Mouse (Mus musculus): ENCODE results near the gene Gm11639.

Gene Gm11639

DNA sequence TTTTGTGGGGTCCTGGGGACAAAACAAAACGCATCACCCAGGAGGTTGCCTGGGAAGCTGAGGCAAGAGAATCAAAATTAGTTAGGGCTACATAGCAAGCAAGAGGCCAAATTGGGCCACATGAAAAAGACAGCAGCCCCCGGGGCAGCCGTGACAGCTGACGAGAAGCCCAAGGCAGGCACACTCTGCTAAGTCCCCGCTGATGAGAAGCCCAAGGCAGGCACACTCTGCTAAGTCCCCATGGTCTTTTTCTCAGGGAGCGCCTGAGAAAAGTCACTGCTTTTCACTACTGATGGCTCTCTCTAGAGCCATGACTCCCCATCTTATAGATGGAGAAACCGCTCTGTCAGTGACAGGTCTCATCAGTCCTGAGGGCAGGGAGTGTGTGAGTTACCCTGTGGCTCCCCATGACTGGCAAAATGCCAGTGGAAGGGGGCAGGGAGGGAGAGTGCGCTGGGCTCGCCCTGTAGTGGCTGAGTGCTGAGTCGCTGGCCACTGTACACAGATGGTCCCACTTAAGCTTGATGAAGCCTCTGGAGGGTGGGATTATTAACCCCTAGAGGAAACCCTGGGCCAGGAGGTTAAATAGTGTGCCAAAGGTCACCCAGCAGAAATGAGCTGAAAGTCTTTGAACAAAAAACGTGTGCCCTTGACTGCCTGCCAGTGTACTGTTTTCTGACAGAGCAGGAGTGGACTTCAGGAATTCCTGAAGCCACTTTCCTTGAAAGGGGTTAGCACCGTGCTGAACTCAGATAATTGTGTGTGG, 467.7 kb downstream of the Gm11639 start:
- no peak for DNase-seq (ENCODE audit: low spot score in 2 of 2)

DNA sequence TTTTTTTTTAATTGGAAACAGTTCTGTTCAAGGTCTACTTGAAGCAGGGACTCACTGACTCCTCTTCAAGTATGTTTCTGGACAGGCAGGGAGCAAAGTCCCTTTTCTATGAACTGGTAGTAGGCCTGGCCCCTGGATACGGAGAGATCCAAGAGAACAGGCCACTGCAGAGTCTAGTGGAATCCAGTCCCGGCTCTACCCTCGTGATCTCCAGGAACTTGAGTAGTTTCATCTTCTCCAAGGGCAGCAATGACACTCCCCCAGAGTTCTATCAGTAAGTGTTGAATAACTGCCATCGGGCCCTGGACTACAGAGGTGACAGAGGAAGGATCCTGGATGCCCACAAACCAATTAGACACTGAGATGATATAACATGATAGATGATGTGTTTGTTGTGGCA, 470.4 kb downstream of the Gm11639 start:
- DNase-seq (ENCODE audit: low spot score in 2 of 2) = no peak

DNA sequence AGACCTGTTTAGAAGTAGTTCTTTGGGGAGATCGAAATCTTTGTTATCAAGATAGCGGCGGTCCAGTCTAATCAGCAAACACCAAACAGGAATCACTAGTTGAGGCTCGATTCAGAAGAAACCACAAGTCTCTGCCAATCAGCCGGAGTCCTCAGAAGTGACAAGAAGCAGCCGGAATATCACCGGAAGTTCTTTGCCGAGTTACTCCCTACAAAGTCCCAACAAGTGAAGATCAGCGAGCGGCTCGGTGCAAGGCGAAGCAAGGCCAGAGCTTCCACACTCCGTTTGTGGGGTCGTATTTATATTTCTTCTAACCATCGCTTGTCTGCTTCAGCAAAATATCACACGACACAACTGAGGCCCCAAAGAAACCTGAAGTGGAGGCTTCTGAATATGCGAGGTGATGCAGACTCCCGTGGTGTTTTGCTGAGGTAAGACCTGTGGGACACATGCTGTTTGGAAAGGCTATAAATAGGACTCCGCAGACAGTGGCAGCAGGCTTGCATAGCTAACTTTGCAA, 471.3 kb downstream of the Gm11639 start:
- no peak for DNase-seq (ENCODE audit: low spot score in 2 of 2)

DNA sequence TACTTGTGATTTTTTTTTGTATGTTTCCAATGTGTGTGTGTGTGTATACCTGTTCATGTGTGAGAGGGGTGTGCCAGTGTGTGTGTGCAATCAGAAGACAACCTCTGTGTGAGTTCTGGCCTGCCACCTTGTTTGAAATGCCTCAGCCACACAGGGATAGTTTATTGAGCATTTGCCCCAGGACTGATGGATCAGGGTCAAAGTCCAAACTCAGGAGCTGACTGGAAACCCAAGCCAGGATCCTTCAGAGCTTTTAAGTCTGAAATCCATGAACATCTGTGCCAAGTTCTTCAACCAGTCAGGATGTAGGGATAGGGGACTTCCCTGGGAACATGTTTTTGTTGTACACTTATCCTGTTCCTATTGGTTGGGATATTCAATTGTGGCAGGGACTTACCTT, 472.5 kb downstream of the Gm11639 start:
- DNase-seq (ENCODE audit: low spot score in 2 of 2) = no peak

DNA sequence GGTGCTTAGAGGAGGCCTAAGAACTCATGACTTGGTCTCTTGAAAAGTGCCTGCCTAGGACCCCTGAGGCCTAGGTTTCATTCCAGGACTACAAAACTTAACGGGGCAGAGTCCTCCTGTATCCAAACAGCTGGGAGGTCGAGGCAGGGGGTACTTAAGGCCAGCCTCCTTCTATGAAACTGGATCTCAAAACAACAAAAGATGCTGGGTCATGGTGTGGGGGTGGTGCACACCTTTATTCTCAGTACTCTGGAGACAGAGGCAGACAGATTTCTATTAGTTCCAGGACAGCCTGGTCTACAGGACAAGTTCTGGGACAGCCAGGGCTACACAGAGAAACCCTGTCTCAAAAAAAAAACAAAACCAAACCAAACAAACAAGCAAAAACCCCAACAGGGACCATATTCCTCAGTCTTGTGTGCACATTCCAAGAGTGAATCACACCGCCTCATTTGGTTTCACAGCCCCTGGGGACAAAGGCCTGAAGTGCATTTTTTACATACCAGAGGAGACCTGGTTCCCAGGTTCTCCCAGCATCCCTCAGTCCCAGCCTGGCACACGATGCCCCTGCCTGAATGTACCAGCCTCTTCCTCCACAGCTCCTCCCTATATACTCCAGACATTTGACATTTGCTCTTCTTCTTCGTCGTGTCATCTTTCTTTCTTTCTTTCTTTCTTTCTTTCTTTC, 474.3 kb downstream of the Gm11639 start:
- no peak for DNase-seq (ENCODE audit: low spot score in 2 of 2)

DNA sequence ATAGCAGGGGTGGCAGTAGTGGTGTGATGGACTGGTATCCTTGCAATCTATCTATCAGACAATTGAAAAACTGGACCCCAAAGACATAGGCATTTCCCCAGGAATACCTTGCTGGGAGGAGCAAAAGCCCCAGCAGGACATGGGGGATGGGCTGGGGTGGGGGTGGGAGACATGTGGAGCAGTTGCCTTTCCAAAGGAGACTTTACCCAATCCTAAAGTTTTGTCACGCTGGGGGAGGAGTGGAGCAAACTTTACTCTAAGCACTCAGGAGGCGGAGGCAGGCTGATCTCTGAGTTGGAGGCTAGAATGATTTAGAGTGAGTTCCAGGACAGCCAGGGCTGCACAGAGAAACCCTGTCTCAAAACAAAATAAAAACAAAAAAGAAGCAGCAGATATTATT, 475.9 kb downstream of the Gm11639 start:
- no peak for DNase-seq (ENCODE audit: low spot score in 2 of 2)

DNA sequence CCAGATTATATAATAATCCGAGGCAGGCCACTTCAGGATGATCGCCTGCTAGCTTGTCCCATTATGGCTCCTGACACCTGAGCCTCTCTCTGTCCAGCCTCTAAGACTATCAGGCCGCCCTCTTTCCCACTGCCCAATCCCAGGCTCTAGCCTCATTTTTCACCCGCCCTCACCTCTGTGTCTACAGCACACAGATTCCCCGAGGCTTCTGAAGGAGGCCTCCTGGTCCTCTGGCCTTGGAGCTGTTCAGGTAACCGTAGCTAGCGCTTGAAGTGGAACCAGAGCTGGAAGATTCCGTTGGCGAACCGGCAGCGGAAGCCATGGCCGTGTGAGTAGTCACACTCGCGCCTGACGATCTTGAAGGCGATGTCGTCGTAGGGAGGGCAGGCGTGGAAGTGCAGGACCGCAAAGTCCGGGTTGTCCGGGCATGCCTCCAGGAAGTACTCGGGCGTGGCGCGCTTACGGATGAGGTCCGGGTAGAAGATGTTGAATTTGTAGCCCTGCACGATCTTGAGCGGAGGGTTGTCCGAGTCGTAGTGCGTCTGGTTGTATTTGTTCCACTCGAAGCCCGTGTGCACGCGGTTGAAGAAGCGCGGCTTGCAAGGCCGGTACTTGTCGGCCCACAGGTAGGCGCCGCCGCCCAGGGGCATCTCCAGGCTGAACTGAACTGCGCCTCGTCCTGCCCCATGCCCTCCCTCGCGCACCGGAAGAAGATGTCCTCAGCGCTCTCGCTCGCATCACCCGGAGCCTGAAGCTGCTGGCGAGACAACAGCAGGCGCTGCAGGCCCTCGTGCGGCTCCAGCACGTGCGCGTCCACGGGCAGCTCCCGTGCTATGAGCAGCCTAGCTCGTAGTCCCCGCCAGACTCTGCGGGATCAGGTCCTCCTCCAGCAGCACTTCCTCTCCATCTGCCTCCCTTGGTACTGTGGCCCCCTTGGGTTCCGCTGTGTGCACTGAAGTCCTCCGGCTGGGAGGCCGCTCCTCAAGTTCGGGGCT, 479.3 kb downstream of the Gm11639 start:
- no peak for DNase-seq (ENCODE audit: low spot score in 2 of 2)

DNA sequence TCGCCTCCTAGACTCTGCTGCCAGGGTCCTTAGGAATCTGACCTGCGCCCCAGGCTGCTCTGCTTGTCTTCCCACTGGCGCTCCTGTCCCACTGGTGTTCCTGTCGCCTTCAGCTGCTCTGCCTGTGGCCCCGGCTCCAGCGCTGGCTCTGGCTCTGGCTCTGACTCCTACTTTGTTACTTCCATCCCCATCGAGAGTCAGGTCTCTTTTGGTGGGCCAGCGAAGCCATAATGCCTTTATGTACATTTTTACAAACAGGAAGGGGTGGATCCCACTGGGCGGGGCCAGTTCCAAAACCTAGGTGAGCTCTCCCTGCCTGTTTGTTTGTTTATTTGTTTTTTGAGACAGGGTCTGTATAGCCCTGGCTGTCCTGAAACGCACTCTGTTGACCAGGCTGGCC, 481.3 kb downstream of the Gm11639 start:
- no peak for DNase-seq (ENCODE audit: low spot score in 2 of 2)

Measured in right cerebral cortex, postnatal 10 days (tissue).